Mouse (Mus musculus) liver, embryonic 12.5 days (tissue): ENCODE results near the gene Rdh9. TPM values are rescaled to one million over a fixed set of nuclear protein-coding genes. Genes with fewer than 3 reads are reported as not detected.

ENCODE experiments used
- ATAC-seq: fragments of 200-750 bp; cut with Nextera tagmentation; 2 replicates; pipeline ENCODE4 v1.8.0; 2017; ENCODE audit warnings: moderate number of reproducible peaks, mild to moderate bottlenecking, moderate library complexity
- H3K27ac ChIP-seq: fragments of 300-500 bp; sonication (generic); 2 replicates; pipeline ENCODE4 v1.5.1; 2016; ENCODE audit warnings: mild to moderate bottlenecking
- H3K27me3 ChIP-seq: fragments of 300-500 bp; sonication (generic); replicated peaks from 2 replicates; pipeline ENCODE4 v1.6.1; 2016; ENCODE audit warnings: mild to moderate bottlenecking, moderate library complexity
- H3K36me3 ChIP-seq: fragments of 300-500 bp; sonication (generic); 2 replicates; pipeline ENCODE4 v1.6.1; 2016; ENCODE audit warnings: mild to moderate bottlenecking, moderate library complexity
- H3K4me1 ChIP-seq: fragments of 300-500 bp; sonication (generic); 2 replicates; pipeline ENCODE4 v1.6.1; 2016
- H3K4me2 ChIP-seq: fragments of 300-500 bp; sonication (generic); 2 replicates; pipeline ENCODE4 v1.6.1; 2016; ENCODE audit warnings: mild to moderate bottlenecking, moderate library complexity
- H3K4me3 ChIP-seq: fragments of 300-500 bp; sonication (generic); 2 replicates; pipeline ENCODE4 v1.5.1; 2016; ENCODE audit warnings: mild to moderate bottlenecking, moderate library complexity
- H3K9ac ChIP-seq: fragments of 300-500 bp; sonication (generic); 2 replicates; pipeline ENCODE4 v1.6.1; 2016; ENCODE audit warnings: mild to moderate bottlenecking, moderate library complexity
- H3K9me3 ChIP-seq: fragments of 300-500 bp; sonication (generic); replicated peaks from 2 replicates; pipeline ENCODE4 v1.6.1; 2016; ENCODE audit warnings: mild to moderate bottlenecking, moderate library complexity
- WGBS: fragments of 180-500 bp; shearing (Covaris S2); methylation state at CpG from one replicate; pipeline ENCODE4 v1.1.7; 2016; ENCODE audit not compliant: insufficient replicate concordance; 5-methylcytosine and 5-hydroxymethylcytosine counted together
- polyA plus RNA-seq: library from polyadenylated mRNA; unstranded; fragments of >200 nt; fragmentation: Nextera tagmentation; extraction: Ambion mirVana; gene quantifications from 2 replicates; pipeline ENCODE4 v1.2.1, GENCODE M21; 2016

Rdh9 gene
- not detected in 2 replicates for polyA plus RNA-seq

- 49% methylated on average over 2 of the region's 2 CpGs for WGBS
- Histone ChIP-seq H3K27me3 (no peaks in the 10 kb centered on the region), H3K9ac (no peak within 1 kb of the TSS), H3K36me3 (no peaks in the 10 kb centered on the region), H3K4me1 (no peaks in the 10 kb centered on the region), H3K4me3 (no peak within 1 kb of the TSS), H3K9me3 (no peaks in the 10 kb centered on the region), H3K27ac (no peak within 1 kb of the TSS), H3K4me2 (no peak within 1 kb of the TSS)
- no peak for ATAC-seq
Measured at GRCm38 (mm10) chr10:127776011-127776410, at the start of gene Rdh9. Rdh9 (plus strand) TSS chr10:127776386.

GRCm38 (mm10) chr10:127728437-127728836, 47.7 kb upstream of the Rdh9 start:
- no peaks in the 10 kb centered on the region for H3K9me3 ChIP-seq
- ATAC-seq: no peak
- H3K27me3 ChIP-seq: peaks cover 48% of the 10 kb centered on the region
- H3K4me2 ChIP-seq: peak overlapping the region; percentile 15
- no peak overlapping the region for H3K4me3 ChIP-seq
- H3K9ac ChIP-seq: no peak overlapping the region
- WGBS: 73% methylated on average over 8 of the region's 8 CpGs
- H3K4me1 ChIP-seq: peaks cover 81% of the 10 kb centered on the region
- H3K27ac ChIP-seq: no peak overlapping the region
- no peaks in the 10 kb centered on the region for H3K36me3 ChIP-seq

DNA sequence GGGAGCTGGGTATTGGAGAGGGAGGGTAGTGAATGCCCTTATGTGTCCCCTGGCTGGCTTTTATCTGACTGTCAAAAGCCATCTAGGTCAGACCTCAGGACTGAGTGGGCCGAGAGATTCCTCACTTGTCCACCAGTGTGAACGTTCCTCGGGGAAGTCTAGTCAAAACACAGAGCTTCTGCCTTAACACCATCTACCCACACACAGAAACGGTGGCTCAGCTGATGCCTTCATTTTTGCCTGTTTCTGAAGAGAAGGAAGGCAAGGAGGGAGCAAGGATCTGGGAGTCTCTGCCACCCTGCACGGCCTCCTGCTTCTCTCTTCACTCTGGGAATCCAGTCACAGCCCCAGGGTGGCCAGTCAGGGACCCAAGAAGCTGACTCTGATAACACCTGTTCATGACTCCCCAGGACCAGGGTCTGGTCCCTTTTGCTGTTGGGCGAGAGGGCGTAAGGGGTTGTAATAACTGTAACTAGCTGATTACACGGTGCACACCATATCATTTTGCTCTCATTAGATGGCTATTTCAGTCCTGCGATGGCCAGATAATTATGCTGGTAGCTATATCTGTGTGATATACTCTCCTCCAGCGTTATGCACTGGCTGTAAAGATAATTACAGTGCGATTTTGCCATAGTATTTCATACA, 45.8 kb upstream of the Rdh9 start:
- peak; percentile 92 for ATAC-seq
- peaks cover 30% of the 10 kb centered on the region for H3K27me3 ChIP-seq
- no peak overlapping the region for H3K4me3 ChIP-seq
- peak overlapping the region; percentile 48 for H3K4me2 ChIP-seq
- no peaks in the 10 kb centered on the region for H3K36me3 ChIP-seq
- H3K9ac ChIP-seq: peak overlapping the region; percentile 18
- 32% methylated on average over 11 of the region's 11 CpGs for WGBS
- H3K4me1 ChIP-seq: peaks cover 84% of the 10 kb centered on the region
- H3K27ac ChIP-seq: peak overlapping the region; percentile 89
- H3K9me3 ChIP-seq: no peaks in the 10 kb centered on the region

- 56% methylated on average over 9 of the region's 9 CpGs for WGBS
- Histone ChIP-seq H3K4me3 (no peak overlapping the region), H3K4me1 (peaks cover 84% of the 10 kb centered on the region), H3K4me2 (peak overlapping the region; percentile 48), H3K9me3 (no peaks in the 10 kb centered on the region), H3K9ac (peak overlapping the region; percentile 13; the same call in 1 of the 2 replicates), H3K27ac (peak overlapping the region; percentile 89), H3K27me3 (peaks cover 25% of the 10 kb centered on the region), H3K36me3 (no peaks in the 10 kb centered on the region)
- no peak for ATAC-seq
Measured at GRCm38 (mm10) chr10:127730933-127731310, 45.3 kb upstream of the Rdh9 start.

GRCm38 (mm10) chr10:127731397-127731796, 44.8 kb upstream of the Rdh9 start:
- Histone ChIP-seq H3K9me3 (no peaks in the 10 kb centered on the region), H3K36me3 (no peaks in the 10 kb centered on the region), H3K4me1 (peaks cover 88% of the 10 kb centered on the region), H3K4me2 (peak overlapping the region; percentile 48), H3K4me3 (no peak overlapping the region), H3K27me3 (peaks cover 22% of the 10 kb centered on the region), H3K9ac (0 out of 2 replicates have a peak overlapping the region, but pooled peaks have one; percentile 13), H3K27ac (peak overlapping the region; percentile 89)
- WGBS: 31% methylated on average over 5 of the region's 5 CpGs
- no peak for ATAC-seq

GRCm38 (mm10) chr10:127734434-127734833, 41.8 kb upstream of the Rdh9 start:
- Histone ChIP-seq H3K4me2 (no peak overlapping the region), H3K4me1 (peaks cover 95% of the 10 kb centered on the region)
- 31% methylated on average over 5 of the region's 5 CpGs for WGBS

DNA sequence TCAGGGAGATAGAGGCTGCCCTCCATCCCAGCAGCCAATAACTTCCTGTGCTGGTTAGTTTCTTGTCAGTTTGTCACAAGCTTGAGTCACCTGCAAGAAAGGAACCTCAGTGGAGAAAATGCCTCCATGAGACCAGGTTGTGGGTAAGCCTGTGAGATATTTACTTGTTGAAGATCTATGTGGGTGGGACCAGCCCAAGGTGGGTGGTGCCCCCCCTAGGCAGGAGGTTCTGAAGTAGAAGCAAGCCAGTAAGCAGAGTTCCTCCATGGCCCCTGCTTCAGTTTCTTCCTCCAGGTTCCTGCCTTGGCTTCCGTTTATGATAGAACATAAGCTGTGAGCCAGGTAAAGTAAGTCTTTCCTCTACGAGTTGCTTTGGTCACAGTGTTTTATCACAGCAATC, 39.9 kb upstream of the Rdh9 start:
- Histone ChIP-seq H3K27ac (peak overlapping the region; percentile 23), H3K4me1 (peaks cover 93% of the 10 kb centered on the region), H3K27me3 (no peaks in the 10 kb centered on the region), H3K4me2 (no peak overlapping the region), H3K9ac (no peak overlapping the region), H3K36me3 (peaks cover 2% of the 10 kb centered on the region), H3K9me3 (no peaks in the 10 kb centered on the region), H3K4me3 (no peak overlapping the region)
- ATAC-seq: no peak
- WGBS: 54% methylated on average over 2 of the region's 2 CpGs

More at GRCm38 (mm10) chr10:127734434-127734833, 41.8 kb upstream of the Rdh9 start:
- Histone ChIP-seq H3K9me3 (no peaks in the 10 kb centered on the region), H3K27ac (no peak overlapping the region), H3K4me3 (no peak overlapping the region), H3K27me3 (no peaks in the 10 kb centered on the region; the same call in 1 of the 2 replicates), H3K9ac (no peak overlapping the region), H3K36me3 (no peaks in the 10 kb centered on the region)
- ATAC-seq: no peak

DNA sequence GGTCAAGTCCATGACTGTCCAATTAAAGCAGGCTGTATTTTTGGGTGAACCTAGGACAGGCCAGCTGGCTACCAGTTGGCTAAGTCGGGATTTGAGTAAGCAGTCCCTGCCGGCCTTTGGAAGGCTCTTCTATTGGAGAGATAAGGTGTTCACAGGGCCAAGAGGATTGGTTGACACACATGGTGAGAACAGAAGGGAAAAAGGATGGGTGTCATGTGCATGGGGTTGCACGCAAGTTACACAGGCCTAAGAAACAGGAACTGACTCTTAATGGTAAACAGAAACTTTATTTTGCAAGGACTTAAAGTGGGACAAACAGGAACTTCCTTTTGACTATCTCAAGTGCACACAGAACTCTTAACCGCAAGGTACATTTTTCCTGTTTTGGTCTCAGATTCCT, 39.3 kb upstream of the Rdh9 start:
- Histone ChIP-seq H3K4me3 (no peak overlapping the region), H3K27ac (peak overlapping the region; percentile 23), H3K9ac (no peak overlapping the region), H3K4me2 (peak overlapping the region; percentile 20; the same call in 1 of the 2 replicates), H3K27me3 (no peaks in the 10 kb centered on the region), H3K9me3 (no peaks in the 10 kb centered on the region), H3K36me3 (peaks cover 8% of the 10 kb centered on the region), H3K4me1 (peaks cover 87% of the 10 kb centered on the region)
- 31% methylated on average over 4 of the region's 4 CpGs for WGBS
- no peak for ATAC-seq

DNA sequence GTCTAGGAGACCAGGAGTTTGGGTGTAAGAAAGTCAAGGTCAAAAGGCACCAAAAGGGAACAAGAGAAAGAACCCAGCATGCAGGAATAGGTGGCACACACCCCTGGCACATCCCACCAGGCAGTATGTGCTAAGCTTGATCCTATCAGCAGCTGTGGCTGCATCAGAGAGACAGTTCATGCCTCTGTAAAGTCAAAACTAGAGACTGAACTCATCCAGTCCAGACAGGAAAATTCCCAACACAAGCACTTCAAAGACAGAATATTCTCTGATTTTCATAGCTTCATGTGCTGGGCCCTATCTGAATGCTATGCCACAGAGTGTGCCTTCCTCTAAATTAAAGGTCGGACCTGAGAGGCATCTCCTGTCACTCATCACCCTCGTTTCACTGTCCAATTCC, 38.6 kb upstream of the Rdh9 start:
- no peaks in the 10 kb centered on the region for H3K9me3 ChIP-seq
- ATAC-seq: no peak
- peaks cover 82% of the 10 kb centered on the region for H3K4me1 ChIP-seq
- no peak overlapping the region for H3K9ac ChIP-seq
- H3K4me3 ChIP-seq: no peak overlapping the region
- H3K27me3 ChIP-seq: no peaks in the 10 kb centered on the region
- 13% methylated on average over 2 of the region's 2 CpGs for WGBS
- H3K4me2 ChIP-seq: 0 out of 2 replicates have a peak overlapping the region, but pooled peaks have one; percentile 20
- peaks cover 14% of the 10 kb centered on the region for H3K36me3 ChIP-seq
- peak overlapping the region; percentile 20; the same call in 1 of the 2 replicates for H3K27ac ChIP-seq

- Histone ChIP-seq H3K4me2 (peak overlapping the region; percentile 86), H3K9ac (peak overlapping the region; percentile 92; the same call in 1 of the 2 replicates), H3K27ac (peak overlapping the region; percentile 82), H3K4me1 (peaks cover 75% of the 10 kb centered on the region), H3K36me3 (peaks cover 22% of the 10 kb centered on the region), H3K27me3 (no peaks in the 10 kb centered on the region), H3K4me3 (peak overlapping the region; percentile 88), H3K9me3 (0 out of 2 replicates have a peak, but pooled peaks cover 2% of the 10 kb centered on the region)
- ATAC-seq: peak; percentile 57
- WGBS: 26% methylated on average over 13 of the region's 13 CpGs
Measured at GRCm38 (mm10) chr10:127738151-127738882, 37.9 kb upstream of the Rdh9 start.

DNA sequence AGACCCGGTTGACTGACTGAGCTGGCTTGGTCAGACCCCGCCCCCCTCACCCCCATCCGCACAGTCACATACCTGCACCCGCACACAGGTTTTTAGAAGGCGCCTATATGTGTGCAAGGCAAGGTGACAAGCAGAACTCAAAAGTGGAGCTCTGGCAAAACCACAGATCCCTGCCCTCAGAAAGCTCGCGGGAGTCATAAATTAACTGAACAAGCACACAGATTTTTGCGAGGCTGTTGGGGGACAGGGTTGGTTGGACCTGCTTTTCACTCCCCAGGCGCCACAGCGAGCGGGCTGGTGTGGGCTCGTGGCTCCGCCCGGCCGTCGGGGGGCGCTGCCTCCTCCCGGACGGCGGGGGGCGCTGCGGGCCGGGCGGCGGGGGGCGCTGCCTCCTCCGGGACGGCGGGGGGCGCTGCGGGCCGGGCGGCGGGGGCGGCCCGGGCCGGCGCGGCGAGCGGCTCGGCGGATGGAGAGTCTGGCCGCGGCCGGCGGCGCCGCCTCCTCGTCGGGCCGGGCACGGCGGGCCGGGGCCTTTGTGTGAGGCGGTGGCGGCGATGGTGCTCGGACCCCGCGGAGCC, 37.0 kb upstream of the Rdh9 start, which contains the start of gene Zbtb39:
Gene Zbtb39 (plus strand): TSS at position 456 of the 578 bp plus-strand sequence.
- Histone ChIP-seq H3K27me3 (no peaks in the 10 kb centered on the region), H3K4me3 (peak within 1 kb of the TSS; percentile 88), H3K27ac (peak within 1 kb of the TSS; percentile 82), H3K4me1 (peaks cover 66% of the 10 kb centered on the region), H3K9me3 (0 out of 2 replicates have a peak, but pooled peaks cover 2% of the 10 kb centered on the region), H3K4me2 (peak within 1 kb of the TSS; percentile 86), H3K9ac (peak within 1 kb of the TSS; percentile 92), H3K36me3 (peaks cover 31% of the 10 kb centered on the region)
- WGBS: 1% methylated on average over 49 of the region's 61 CpGs
- ATAC-seq: peak; percentile 75
